Mouse (Mus musculus): ENCODE measurements around the gene Gm4340.
"Not testable (repeated sequence)": the region's sequence is repeated elsewhere in the genome, so short reads cannot be mapped to it uniquely, and the experiment has no call there.

Gene Gm4340

GRCm38 (mm10) chr10:104193742-104194141 lies at the start of gene Gm4340:
Gene Gm4340 (plus strand): TSS chr10:104194042.
- not testable (repeated sequence) for DNase-seq (ENCODE audit: low spot score)

GRCm38 (mm10) chr10:104151197-104151596 lies 42.6 kb upstream of the Gm4340 start, which contains the start of gene Gm6763:
Gene Gm6763 (plus strand): TSS chr10:104151497.
- DNase-seq (ENCODE audit: low spot score) = not testable (repeated sequence)

- not testable (repeated sequence) for DNase-seq (ENCODE audit: low spot score)
Observed at GRCm38 (mm10) chr10:104159706-104160105, 34.1 kb upstream of the Gm4340 start, which contains the start of gene Gm8764. Gene Gm8764 (plus strand): TSS chr10:104160006.

GRCm38 (mm10) chr10:104168215-104168614 lies 25.6 kb upstream of the Gm4340 start, which contains the start of gene Gm21304:
Gene Gm21304 (plus strand): TSS chr10:104168515.
- not testable (repeated sequence) for DNase-seq (ENCODE audit: low spot score)

GRCm38 (mm10) chr10:104176724-104177123 lies 17.1 kb upstream of the Gm4340 start, which contains the start of gene Gm21312:
Gene Gm21312 (plus strand): TSS chr10:104177024.
- DNase-seq (ENCODE audit: low spot score) = not testable (repeated sequence)

- DNase-seq (ENCODE audit: low spot score) = not testable (repeated sequence)
Observed at GRCm38 (mm10) chr10:104185233-104185632, 8.6 kb upstream of the Gm4340 start, which contains the start of gene Gm20765. Gene Gm20765 (plus strand): TSS chr10:104185533.

GRCm38 (mm10) chr10:104209655-104210054 lies 15.8 kb downstream of the Gm4340 start:
- no peak for DNase-seq (ENCODE audit: low spot score)

GRCm38 (mm10) chr10:104210268-104210990 lies 16.6 kb downstream of the Gm4340 start:
- no peak for DNase-seq (ENCODE audit: low spot score)

GRCm38 (mm10) chr10:104214527-104214926 lies 20.7 kb downstream of the Gm4340 start:
- no peak for DNase-seq (ENCODE audit: low spot score)

- DNase-seq (ENCODE audit: low spot score) = no peak
Observed at GRCm38 (mm10) chr10:104220303-104221021, 26.6 kb downstream of the Gm4340 start.
